Mouse (Mus musculus) mesoderm, embryonic 11.5 days (tissue): ENCODE results near the gene Ezh1.

Experiments used
- DNase-seq: peaks from one replicate; pipeline ENCODE4 v3.0.0-alpha.2; 2012; ENCODE audit warnings: low read depth, low spot score

The Ezh1 gene

DNA sequence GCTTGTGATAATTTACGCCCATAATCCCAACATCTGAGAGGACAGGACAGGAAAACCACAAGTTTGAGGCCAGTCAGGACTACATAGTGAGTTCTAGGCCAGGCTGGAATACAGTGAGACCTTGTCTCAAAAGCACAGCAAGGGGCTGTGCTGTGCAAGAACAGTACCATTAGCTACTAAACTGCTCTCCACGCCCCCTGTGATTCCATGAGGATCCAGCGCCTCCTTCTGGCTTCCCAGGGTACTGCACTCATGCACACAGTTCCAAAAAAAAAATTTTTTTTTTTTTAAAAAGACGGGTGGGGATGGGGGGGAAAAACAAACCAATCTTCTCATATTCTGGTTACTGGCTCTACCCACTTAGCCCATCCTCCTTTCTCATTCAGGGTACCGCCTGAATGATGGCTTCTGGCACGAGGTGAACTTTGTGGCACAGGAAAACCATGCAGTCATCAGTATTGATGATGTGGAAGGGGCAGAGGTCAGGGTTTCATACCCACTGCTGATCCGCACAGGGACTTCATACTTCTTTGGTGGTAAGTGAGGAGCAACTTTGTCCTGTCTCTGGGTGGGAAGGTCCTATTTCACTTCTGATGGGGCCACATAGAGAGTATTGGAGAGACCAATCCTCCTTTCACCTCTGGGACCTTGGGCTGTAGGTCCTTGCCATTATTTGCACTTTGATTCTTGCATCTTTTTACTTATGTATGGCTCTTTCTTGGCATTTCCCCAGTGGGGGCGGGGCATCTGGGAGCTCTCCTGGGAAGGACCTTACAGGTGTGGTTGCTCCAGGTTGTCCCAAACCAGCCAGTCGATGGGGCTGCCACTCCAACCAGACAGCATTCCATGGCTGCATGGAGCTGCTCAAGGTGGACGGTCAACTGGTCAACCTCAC is 45.2 kb downstream of the Ezh1 start:
- DNase-seq = peak; percentile 75

- DNase-seq = no peak
Measured at GRCm38 (mm10) chr11:101180261-101180660, 46.0 kb downstream of the Ezh1 start.

- DNase-seq = no peak
Measured at GRCm38 (mm10) chr11:101179306-101179705, 47.0 kb downstream of the Ezh1 start.

GRCm38 (mm10) chr11:101178061-101179058 is 47.9 kb downstream of the Ezh1 start:
- DNase-seq = no peak

DNA sequence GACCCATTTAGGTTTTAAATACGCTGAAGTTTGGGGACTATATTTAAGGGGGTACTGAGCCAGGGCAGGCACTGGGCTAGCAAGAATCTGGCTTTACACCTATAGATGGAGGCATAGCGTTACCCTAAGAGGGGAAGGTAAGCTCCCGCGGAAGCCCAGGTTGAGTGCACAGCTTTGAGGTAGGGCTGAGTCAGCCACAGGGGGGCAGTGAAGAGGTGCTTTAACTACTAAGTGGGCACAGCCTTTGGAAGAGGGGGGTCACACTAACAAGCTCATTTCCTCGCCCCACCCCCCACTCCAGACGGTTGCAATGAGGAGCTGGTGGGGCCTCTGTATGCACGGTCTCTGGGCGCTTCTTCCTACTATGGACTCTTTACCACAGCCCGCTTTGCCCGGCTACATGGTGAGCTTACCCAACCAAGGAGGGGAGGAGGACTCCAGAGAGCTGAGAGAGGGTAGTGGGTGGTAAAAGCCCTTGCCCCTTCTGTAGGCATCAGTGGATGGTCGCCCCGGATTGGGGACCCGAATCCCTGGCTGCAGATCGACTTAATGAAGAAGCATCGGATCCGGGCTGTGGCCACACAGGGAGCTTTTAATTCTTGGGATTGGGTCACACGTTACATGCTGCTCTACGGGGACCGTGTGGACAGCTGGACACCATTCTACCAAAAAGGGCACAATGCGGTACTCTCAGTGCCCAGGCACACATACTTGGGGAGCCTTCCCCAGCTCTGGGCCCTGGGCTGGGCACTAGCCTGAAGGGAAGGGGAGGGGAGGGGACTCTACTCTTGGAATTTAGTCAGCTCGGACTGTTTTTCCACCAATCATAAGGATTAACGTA is 49.1 kb downstream of the Ezh1 start:
- peak; percentile 54 for DNase-seq

DNA sequence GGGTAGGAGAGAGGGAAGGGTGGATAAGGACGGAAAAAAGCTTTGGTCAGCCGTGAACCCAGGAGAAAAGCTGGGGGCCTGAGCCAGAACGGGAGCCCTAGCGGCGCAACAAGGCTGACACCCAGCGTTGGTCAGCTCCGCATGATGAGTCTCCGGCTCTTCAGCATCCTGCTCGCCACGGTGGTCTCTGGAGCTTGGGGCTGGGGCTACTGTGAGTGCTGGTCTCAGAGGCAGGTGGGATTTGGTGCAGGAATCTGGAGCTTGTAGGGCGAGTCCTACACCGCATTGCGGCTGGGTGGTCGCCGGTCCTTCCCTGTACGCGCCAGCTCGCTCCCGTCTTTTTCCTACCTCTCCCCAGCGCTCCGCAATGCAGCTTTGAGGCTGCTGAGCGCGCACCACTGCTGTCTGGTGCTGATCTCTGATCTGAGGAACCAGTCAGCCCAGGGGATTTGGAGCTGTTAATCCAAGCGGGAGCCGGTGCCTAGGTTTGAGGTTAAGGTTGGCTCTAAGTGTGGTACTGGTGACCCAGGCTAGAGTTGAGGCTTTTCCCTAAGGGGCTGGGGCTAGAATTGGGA is 50.1 kb downstream of the Ezh1 start:
- DNase-seq = no peak

DNA sequence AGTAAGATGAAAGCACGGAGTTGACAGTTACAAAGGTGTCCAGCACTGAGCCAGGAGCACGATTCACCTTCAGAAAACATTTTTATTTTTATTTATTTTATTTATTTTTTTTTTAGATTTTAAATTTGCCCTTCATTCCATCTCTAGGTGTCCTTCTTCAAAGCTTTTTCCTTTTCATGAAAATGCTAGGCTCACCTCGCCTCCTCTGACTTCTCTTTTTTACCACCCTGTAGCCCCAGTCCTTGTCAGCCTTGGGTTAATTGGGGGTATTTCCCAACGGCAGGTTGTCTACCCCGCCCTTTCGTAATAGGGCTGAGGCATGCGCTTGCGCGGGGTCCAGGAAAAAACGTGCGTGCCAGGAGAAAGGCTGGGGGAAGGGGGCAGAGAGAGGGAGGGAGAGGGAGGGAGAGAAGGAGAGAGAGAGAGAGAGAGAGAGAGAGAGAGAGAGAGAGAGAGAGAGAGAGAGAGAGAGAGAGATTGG is 50.6 kb downstream of the Ezh1 start:
- DNase-seq = no peak

GRCm38 (mm10) chr11:101174851-101175628 is 51.2 kb downstream of the Ezh1 start, which contains the start of gene Ccr10:
TSS of gene Ccr10 (minus strand) at chr11:101175443.
- DNase-seq = no peak

GRCm38 (mm10) chr11:101174389-101174745 is 51.9 kb downstream of the Ezh1 start:
- DNase-seq = no peak

- peak; percentile 91 for DNase-seq
Measured at GRCm38 (mm10) chr11:101173631-101174388, 52.5 kb downstream of the Ezh1 start.

DNA sequence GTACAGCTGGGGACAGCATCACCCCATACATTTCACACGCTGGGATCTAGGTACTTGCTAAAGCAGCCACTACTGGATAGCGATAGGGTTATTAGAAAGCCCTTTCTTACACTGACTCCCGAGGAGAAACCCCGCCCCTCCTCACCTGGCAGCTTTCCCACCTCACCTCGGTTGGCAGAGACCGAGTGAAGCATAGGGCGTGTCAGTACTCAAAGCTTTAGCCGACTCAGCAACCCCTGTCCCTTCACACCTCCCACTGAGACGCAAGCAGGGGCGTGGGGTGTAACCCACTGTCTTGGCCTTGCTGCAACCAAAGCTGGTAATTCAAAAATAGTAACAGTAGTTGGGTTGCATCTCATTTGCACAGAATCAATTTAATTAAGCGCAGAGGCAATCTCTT is 53.2 kb downstream of the Ezh1 start:
- no peak for DNase-seq

DNA sequence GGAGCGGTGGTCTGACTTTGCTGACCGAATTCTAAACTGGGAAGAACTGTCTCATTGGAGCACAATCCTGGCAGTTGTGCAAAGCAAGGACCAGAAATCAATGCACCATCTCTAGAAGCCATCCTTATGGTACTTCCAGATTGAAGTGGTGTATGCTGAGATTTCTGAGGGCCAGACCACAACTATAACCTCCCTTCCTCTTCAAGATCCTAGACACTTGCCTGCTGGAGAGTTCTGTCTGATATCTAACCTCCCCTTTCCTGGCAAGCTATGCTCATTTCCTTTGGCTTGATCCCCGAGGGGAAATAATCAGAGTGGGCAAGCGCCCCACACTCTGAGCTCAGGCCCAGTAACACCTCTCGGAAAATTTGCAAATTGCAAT is 53.8 kb downstream of the Ezh1 start:
- no peak for DNase-seq

DNA sequence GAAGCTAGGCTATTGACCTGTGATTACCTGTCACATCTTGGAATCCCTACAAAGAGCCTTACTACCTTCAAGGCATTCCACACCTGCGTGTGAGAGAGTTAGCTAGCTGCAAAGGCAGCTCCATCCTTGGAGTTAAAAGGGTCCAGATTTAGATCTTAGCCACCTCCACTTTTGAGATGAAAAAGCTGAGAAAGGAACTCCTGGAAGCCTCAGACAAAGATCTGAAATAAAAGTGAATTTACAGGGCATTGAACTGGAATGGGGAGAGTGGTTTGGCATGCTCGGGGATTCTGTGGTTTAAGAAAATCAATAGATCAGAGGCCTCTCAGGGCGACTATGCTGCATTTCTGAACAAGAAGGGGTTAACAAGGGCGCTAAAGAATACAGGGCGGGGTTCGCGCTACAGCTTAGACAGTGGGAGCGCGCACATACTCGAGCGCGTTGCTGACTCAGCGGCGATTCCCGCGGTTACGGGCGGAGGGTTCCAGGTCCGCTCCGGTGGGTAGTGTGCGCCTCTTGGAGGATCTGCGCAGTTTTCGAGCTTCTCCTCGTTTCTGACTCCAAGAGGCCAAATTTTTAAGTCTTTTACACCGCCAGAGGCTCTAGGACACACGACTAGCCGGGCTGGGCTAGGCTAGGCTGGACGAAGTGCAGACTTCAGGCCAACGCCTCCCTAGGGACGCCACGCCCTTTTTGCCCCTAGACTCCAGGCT is 54.4 kb downstream of the Ezh1 start:
- peak; percentile 84 for DNase-seq

- DNase-seq = peak; percentile 99
Measured at GRCm38 (mm10) chr11:101170811-101171610, 55.3 kb downstream of the Ezh1 start, which contains the start of gene Plekhh3. TSS of gene Plekhh3 (minus strand) at chr11:101171351.

GRCm38 (mm10) chr11:101170354-101170810 is 55.9 kb downstream of the Ezh1 start, which contains the start of gene Cntnap1:
TSS of gene Cntnap1 (plus strand) at chr11:101170523.
- DNase-seq = no peak

GRCm38 (mm10) chr11:101169301-101170107 is 56.8 kb downstream of the Ezh1 start:
- DNase-seq = no peak
